Mouse (Mus musculus) liver, embryonic 14.5 days (tissue): ENCODE measurements at regions not wholly inside any gene's neighbourhood (a gene's known extent, or its start where the extent isn't known, plus 50 kb on each side); places are given as distances from the start of the nearest gene placed in this dataset.

Experiments
- ATAC-seq: fragments of 200-750 bp; cut with Nextera tagmentation; 2 replicates; pipeline ENCODE4 v1.8.0; 2017; ENCODE audit warnings: moderate number of reproducible peaks, mild to moderate bottlenecking, moderate library complexity; ENCODE audit not compliant: insufficient read depth
- DNase-seq, 3 experiments: peaks; one replicate each; pipeline ENCODE4 v3.0.0-alpha.2; 2012 to 2013; ENCODE audit warnings: low read depth in 3 of 3, low spot score in 3 of 3
- H3K27ac ChIP-seq: fragments of 300-500 bp; sonication (generic); 2 replicates; pipeline ENCODE4 v1.5.1; 2014; ENCODE audit warnings: moderate library complexity, mild to moderate bottlenecking, control low read depth, inconsistent platforms
- H3K27me3 ChIP-seq: fragments of 300-500 bp; sonication (generic); 2 replicates; pipeline ENCODE4 v1.6.1; 2014; ENCODE audit warnings: mild to moderate bottlenecking, low read length, moderate library complexity; ENCODE audit not compliant: control insufficient read depth, insufficient read depth
- H3K36me3 ChIP-seq: fragments of 300-500 bp; sonication (generic); replicated peaks from 2 replicates; pipeline ENCODE4 v1.6.1; 2014; ENCODE audit warnings: low read depth; ENCODE audit not compliant: control insufficient read depth, insufficient read depth
- H3K4me1 ChIP-seq, 2 experiments: fragments of 200-500 bp in 1 of 2; fragments of 300-500 bp in 1 of 2; sonication (generic) in 1 of 2; replicated peaks; 2 replicates each; pipeline ENCODE4 v1.6.1; 2012 to 2014; ENCODE audit warnings: antibody characterized with exemption in 1 of 2, inconsistent platforms in 1 of 2, low read length in 1 of 2; ENCODE audit not compliant: control insufficient read depth in 2 of 2, insufficient read depth in 2 of 2
- H3K4me2 ChIP-seq: fragments of 300-500 bp; sonication (generic); 2 replicates; pipeline ENCODE4 v1.6.1; 2014; ENCODE audit warnings: low read depth, mild to moderate bottlenecking, control low read depth, moderate library complexity
- H3K4me3 ChIP-seq, 2 experiments: fragments of 200-500 bp in 1 of 2; fragments of 300-500 bp in 1 of 2; sonication (generic) in 1 of 2; 2 replicates each; pipeline ENCODE4 v1.5.1; 2012 to 2014; ENCODE audit warnings: low read depth in 2 of 2, low read length in 2 of 2, mild to moderate bottlenecking in 2 of 2, control low read depth in 1 of 2, inconsistent platforms in 1 of 2, moderate library complexity in 1 of 2; ENCODE audit not compliant: insufficient read depth in 1 of 2
- H3K9ac ChIP-seq: fragments of 300-500 bp; sonication (generic); replicated peaks from 2 replicates; pipeline ENCODE4 v1.6.1; 2014; ENCODE audit warnings: mild to moderate bottlenecking, control low read depth, moderate library complexity
- H3K9me3 ChIP-seq: fragments of 300-500 bp; sonication (generic); 2 replicates; pipeline ENCODE4 v1.6.1; 2016; ENCODE audit warnings: low read length, mixed read lengths; ENCODE audit not compliant: control insufficient read depth
- CTCF ChIP-seq: IDR thresholded peaks from 2 replicates; pipeline ENCODE4 v1.5.1; 2016; ENCODE audit warnings: antibody characterized with exemption, low read depth, control low read depth
- EP300 ChIP-seq: IDR thresholded peaks from 2 replicates; pipeline ENCODE4 v1.6.1; 2016; ENCODE audit warnings: antibody characterized with exemption, low read depth
- WGBS: fragments of 180-500 bp; shearing (Covaris S2); extraction: QIAGEN DNeasy Blood & Tissue Kit; methylation state at CpG from one replicate; pipeline ENCODE4 v1.1.7; 2014; ENCODE audit not compliant: insufficient replicate concordance; 5-methylcytosine and 5-hydroxymethylcytosine counted together

- Histone ChIP-seq H3K4me2 (no peak overlapping the region), H3K9ac (no peak overlapping the region), H3K9me3 (no peaks in the 10 kb centered on the region), H3K27me3 (no peaks in the 10 kb centered on the region), H3K27ac (no peak overlapping the region), H3K36me3 (no peaks in the 10 kb centered on the region), H3K4me3 (no peak overlapping the region), H3K4me1 (no peaks in the 10 kb centered on the region)
- DNase-seq, result no peak
- TF ChIP-seq CTCF (no peak), EP300 (no peak)
- WGBS, result 54% methylated on average over 6 of the region's 6 CpGs
- no peak for ATAC-seq
These were observed 891.6 kb downstream of the Gsdmc2 start for GRCm38 (mm10) chr15:62953215-62953941.

- Histone ChIP-seq H3K27me3 (no peaks in the 10 kb centered on the region), H3K36me3 (no peaks in the 10 kb centered on the region), H3K27ac (no peak overlapping the region), H3K4me3 (no peak overlapping the region), H3K9ac (no peak overlapping the region), H3K9me3 (no peaks in the 10 kb centered on the region), H3K4me1 (no peaks in the 10 kb centered on the region), H3K4me2 (no peak overlapping the region)
- DNase-seq (no peak), ATAC-seq (no peak)
- WGBS, result 58% methylated on average over 5 of the region's 5 CpGs
- TF ChIP-seq EP300, result no peak
- no peak for TF ChIP-seq CTCF
These were observed 892.3 kb downstream of the Gsdmc2 start for GRCm38 (mm10) chr15:62952487-62953214.

GRCm38 (mm10) chr15:62939416-62939815 is 905.6 kb downstream of the Gsdmc2 start:
- DNase-seq (no peak), ATAC-seq (no peak)
- Histone ChIP-seq H3K4me3 (no peak overlapping the region), H3K36me3 (no peaks in the 10 kb centered on the region), H3K27ac (no peak overlapping the region), H3K9me3 (no peaks in the 10 kb centered on the region), H3K27me3 (no peaks in the 10 kb centered on the region), H3K9ac (no peak overlapping the region), H3K4me1 (no peaks in the 10 kb centered on the region), H3K4me2 (no peak overlapping the region)
- 57% methylated on average over 2 of the region's 2 CpGs for WGBS
- no peak for TF ChIP-seq EP300

GRCm38 (mm10) chr15:62937756-62938155 is 907.2 kb downstream of the Gsdmc2 start:
- no peak for TF ChIP-seq EP300
- no peak for TF ChIP-seq CTCF
- Histone ChIP-seq H3K9ac (no peak overlapping the region), H3K4me2 (no peak overlapping the region), H3K27me3 (no peaks in the 10 kb centered on the region), H3K4me3 (no peak overlapping the region), H3K4me1 (no peaks in the 10 kb centered on the region), H3K36me3 (no peaks in the 10 kb centered on the region), H3K27ac (no peak overlapping the region), H3K9me3 (no peaks in the 10 kb centered on the region)
- 68% methylated on average over 4 of the region's 4 CpGs for WGBS
- ATAC-seq (no peak), DNase-seq (no peak)

- ATAC-seq, result no peak
- H3K4me3 ChIP-seq, result no peak overlapping the region
- no peaks in the 10 kb centered on the region for H3K4me1 ChIP-seq
- no peak overlapping the region for H3K9ac ChIP-seq
- no peak overlapping the region for H3K4me2 ChIP-seq
- no peak for TF ChIP-seq EP300
- no peak for TF ChIP-seq CTCF
- H3K27me3 ChIP-seq, result no peaks in the 10 kb centered on the region
- H3K9me3 ChIP-seq, result no peaks in the 10 kb centered on the region
- no peaks in the 10 kb centered on the region for H3K36me3 ChIP-seq
- H3K27ac ChIP-seq, result no peak overlapping the region
- no peak for DNase-seq
These were observed 910.3 kb downstream of the Gsdmc2 start for GRCm38 (mm10) chr15:62934522-62935189.
